Mouse (Mus musculus): Measurements from ENCODE around the gene Ptpro.

Gene Ptpro

DNA sequence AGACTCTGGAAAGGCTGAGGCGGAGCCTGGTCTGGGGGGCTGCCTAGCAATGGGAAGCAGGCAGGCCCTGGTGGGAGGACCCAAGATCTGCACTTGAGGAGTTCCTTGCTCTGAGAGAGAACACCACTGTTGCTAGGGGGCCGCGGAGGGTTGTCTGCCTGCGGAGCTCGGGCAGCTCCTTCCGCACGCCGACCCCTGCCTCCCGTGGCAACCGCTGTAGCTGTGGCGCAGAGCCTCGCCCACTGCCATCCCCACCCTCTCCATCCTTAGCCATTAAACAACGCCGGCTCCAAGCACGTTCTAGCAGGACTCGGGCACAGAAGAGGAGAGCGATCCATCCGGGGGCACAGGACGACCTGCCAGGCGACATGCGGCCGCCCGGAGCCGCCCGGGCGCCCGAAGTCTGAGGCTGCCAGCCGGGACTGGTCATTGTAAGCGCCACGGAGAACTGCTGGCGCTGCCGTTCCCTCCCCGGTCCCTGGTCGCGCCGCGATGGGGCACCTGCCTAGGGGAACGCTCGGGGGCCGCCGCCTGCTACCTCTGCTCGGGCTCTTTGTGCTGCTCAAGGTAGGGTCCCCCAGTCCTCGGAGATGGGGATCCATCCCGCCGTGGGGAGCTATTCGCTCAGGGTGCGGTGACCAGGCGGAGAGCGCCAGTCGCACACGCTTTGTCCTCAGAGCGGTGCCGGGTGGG, at the start of gene Ptpro:
Gene Ptpro, plus strand, starts transcription at position 126 of the 693 bp plus-strand sequence.
- DNase-seq: peak; percentile 4 to 39

DNA sequence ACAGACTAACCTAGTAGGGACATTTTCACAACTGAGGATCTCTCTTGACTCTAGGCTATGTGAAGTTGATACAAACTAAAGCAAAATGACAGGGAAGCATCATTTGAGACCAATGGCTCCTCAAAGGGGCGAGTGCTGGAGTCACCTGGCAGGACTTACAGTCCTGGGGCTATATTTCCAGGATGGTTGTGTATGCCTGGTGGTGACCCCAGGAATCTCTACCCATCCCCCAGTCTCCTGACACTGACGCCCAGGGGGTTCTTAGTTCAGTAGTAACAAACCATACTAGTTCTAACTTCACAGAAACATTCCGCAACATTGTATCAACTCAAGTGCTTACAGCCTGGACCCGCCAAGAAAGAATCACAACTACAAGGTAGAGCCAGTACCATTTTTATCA, 49.5 kb upstream of the Ptpro start:
- DNase-seq: no peak

DNA sequence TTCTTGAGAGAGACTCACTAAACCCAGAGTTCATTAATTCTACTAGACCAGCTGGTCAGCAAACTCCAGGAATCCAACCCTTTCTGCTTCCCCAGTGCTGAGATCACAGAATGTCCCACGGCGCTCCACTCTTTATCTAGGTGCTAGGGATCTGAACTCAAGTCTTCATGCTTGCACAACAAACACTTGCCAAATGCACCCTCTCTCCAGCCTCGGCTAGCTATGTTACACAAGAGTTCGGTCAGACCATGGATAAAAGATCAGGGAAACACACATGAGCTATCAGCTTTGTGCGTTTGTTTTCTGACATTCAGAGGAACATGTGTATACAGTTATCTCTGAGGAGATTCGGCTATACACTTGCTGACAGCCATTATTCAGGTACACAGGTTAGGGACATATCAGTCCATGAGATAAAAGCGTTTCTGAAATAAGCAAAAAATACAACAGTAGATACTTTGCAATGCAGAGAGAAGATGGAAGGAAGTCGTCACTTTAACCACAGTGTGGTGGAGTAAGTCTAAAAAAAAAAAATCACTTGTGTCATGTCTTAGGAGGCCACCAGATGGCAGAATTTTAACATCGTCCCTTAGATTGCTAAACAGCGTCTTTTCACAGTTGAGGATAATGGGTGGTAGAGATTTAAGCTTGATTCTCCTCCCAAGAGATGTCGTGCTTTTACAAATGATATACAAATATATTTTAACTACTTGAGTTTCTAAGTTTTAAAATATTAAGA, 46.3 kb upstream of the Ptpro start:
- DNase-seq: peak in 1 of 2 experiments; percentile 23

DNA sequence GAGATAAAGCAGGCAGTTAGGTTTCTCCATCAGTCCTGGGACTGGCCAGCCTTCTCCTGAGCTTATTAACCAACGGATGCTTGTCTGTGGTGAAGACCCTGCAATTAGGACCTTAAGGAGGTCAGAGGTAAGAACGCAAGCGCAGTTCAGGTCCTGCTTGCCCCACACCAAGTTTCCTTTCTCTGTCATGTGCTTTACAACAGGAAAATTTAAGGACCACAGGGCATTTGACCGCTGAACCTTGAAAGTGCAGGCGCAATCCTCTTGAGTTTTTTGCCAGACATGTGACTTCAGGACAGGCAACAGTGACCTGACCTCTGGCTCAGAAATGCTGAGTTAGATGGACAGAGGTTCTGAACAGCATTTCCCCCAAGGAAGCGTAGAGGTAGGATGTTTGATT, 45.0 kb upstream of the Ptpro start:
- DNase-seq: peak; percentile 51 to 76

DNA sequence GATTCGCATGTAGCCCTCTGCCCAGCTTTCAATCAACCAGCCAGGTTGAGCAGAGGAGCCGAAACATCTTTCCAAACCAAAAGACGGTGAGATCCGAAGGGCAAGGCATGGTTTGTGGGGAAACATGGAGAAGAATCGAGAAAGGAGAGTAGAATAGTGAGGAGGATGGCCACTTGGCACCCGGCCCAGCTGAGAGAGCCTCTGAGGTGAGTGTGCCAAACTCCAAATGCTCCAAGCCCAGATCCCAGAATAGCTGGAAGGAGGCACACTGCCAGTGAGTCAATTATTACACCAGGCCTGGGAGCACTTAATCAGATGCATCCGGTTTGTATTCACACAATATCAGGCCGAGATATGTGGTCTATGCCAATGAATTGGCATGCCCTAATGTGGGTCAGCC, 42.1 kb upstream of the Ptpro start:
- DNase-seq: peak; percentile 93 to 94

DNA sequence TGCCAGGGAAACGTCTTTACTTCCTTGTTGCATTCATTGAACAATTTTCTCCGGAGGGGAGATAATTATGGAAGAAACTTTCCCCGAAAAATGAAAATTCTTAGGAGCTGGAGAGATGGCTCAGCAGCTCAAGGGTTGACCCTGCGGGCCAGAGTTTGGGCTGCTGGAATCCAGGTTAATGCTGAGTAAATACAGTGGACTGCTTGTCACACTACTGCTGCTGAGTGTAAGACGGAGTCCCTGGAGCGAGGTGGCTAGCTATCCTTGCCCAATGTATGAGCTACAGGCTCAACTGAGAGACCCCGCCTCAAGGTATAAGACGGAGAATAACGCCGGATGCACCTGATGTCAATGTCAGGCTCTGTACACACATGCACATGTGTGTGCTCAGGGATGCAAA, 41.1 kb upstream of the Ptpro start:
- DNase-seq: no peak

DNA sequence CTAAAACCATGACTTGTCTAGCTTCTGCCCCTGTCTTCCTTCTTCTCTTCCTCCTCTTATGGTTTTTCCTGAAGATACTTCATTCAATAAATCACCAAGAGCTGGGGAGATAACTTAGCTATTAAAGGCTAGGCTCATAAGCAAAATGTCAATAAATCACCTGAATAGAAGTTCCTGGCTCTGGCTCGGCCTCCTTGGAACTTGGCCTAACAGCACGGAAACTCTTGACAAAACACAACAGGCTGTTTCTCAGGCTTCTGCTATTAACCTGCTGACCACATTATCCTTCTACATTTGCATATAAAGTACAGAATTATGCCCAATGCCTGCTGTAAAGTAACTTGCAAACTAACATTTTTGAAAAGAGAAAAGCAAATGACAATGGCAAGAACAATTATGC, 40.7 kb upstream of the Ptpro start:
- DNase-seq: peak; percentile 43 to 53

DNA sequence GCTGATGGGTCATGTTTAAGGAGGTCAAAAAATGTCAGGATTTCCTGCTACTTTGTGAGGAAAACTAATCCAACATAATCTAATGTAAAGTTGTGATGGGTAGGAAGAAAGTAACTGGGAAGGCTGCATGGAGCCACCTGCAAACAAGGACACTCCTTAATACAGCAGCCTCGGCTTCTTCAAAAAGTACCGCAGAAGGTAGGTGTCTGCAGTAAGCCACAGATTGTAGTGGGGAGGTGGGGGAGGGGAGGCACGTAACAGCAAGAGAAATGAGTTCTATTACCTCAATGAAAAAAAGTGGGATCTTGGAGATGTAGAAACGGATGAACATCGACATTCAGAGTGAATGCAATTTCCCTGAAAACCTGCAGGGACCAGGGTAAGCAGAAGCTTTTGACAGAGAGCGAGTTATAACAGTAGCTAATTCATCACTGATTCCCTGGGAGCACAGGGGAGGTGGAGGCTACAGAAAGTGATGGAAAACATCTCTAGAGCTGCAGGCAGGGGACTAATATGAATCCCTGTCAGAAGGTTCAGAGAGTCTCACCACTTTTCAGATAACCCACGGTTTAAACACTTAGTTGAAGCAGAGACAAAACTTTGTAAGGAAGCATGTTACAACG, 34.2 kb upstream of the Ptpro start:
- no peak for DNase-seq

DNA sequence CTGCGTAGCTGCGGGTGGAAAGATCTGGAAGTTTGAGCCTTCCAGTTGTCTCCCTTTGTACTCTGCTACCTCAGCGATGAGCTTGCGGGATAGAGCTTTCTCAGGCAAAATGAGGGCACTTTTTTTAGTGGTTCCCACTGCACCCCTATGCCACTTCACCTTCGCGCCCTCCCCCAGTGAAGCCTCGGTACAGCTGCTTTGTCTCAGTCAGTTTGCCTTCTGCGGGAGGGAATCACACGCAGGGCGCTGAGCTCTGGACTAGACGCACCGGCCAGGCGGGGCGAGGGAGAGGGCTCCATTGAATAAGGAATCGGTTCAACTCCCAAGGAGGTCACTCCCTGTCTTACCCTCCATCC, 746 bp downstream of the Ptpro start:
- no peak for DNase-seq

DNA sequence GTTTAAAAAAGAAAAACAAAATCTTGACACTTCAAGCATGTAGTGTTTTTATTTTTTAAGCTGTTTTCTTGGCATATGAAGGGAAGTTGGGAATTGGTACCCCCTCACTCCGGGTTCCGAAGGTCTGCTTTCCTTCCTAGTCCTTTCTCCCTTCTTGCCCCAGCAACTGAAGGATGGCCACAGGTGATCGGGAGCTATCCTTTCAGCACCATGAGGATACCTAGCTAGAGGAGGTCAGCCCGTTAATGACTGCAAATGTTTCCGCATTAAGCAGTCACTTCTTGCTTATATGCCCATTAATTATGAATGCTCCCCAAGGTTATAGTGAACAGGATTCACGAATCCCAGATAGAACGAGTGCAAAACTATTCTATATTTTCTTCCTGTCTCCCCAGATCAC, 1.3 kb downstream of the Ptpro start:
- peak in 1 of 2 experiments; percentile 11 for DNase-seq

DNA sequence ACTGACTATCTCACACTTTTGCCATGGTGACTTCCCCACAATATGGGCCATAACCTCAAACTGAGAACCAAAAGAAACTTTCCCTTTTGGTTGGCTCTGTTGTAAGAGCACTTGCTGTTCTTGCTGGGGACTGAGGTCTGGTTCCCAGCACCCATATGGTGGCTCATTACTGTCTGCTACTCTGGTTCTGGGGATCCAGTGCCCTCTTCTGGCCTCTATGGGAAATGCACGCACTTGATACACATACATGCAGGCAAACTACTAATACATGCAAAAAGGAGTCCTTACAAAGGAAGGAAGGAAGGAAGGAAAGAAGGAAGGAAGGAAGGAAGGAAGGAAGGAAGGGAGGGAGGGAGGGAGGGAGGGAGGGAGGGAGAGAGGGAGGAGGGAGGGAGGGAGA, 8.9 kb downstream of the Ptpro start:
- DNase-seq: no peak

DNA sequence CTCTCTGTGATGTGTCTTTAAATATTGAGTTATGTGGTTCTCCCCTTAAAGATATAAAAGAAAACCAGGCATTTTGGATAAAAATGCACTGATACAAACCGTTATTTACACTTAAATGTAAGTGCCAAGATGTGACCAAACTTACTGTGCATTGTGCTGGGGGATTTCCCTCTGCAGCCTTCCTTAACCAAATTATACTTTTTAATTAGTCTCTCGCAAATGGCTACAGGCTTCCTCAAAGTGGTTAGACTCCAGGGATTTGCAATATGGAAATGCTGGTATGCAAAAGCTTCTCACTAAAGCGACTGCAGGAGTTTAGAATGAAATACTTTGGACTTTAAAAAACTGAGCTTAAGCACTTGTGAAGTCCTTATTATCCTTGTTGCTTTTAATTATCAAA, 10.0 kb downstream of the Ptpro start:
- DNase-seq: no peak

DNA sequence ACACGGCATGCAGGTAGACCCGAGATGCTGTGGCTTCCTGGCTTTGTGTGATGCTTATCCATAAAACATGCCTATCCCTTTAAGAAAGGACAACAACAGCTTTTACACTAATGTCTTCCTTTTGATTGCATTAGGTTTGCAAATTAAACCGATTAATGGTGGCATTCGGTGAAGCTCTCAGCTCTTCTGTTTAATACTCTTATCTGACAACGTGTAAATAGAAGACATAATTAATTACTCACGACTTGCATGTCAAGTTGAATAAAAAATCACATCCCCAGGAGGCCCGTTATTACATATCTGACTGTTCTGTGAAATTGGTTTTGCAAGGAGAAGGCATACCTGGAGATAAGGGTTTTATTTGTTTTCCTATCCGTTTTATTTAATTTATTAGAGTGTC, 15.9 kb downstream of the Ptpro start:
- DNase-seq: no peak

DNA sequence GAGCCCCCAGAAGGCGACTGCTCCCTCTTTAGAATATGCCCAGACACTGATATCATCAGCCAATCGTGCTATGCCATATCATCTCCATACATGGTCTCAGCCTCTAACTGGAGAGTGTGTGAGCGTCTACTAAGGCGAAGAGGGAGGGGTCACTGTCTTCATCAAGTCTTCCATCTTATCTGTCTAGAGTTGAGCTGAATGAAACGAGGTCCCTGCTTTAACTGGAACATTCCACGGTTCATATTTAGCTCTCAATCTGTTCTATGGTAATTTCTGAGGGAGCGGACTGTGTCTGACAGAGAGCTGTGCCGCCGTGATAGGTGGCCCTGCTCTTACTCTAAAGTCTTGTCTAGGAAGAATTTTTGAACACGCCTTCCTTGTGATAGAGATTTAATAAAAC, 16.5 kb downstream of the Ptpro start:
- no peak for DNase-seq

DNA sequence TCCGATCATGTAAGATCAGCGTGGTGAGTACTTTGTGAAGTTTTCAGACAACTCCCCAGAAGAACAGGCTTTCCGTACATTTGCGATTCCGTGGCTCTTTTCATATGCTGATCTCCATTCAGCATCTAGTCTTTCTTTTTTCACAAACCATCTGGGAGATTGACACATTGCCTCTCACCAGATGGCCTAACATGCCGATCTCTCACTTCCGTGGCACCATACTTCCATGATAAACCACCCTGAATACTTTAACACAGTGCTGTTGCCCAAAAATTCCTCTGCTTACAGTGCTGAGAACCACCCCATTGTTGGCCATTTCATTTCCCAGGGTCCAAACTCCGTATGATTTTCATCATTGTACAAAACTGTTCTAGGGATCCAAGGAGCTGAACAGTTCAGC, 20.4 kb downstream of the Ptpro start:
- no peak for DNase-seq

DNA sequence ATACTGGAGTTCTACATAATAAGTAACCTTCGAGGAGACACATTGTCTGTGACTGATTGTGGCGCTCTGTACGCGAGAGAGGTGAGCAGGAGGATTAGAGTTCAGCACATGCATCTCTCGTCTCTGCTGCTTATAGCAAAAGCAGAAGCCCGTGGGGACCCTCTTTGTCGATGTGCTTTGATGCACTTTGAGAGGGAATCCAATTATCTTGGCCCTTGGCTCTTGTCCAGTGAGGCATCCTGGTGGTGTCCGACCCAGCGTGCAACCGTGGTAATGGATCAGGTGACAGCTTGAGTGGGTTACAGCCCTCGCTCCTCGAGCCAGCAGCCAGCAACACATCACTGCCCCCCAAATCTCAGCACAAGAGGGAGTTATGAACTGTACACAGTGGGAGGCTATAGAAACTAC, 25.5 kb downstream of the Ptpro start:
- no peak for DNase-seq

DNA sequence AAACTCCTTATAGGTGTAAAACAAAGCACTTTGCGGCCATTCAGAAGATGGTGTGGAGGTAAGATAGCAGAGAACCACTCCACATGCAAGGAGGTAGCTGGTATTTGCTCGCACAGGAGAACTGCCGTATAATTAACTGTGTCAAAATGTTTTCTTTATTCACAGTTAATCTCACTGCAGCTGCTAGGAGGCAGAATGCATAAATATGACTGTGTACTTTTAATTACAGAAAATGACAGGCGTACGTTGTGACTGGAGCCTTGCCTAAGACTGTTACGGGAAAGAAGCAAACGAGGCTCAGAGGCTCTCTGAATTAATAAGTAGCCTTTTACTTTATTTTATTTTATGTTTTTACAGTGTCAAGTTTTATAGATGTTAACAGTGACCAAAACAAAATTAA, 27.5 kb downstream of the Ptpro start:
- DNase-seq: no peak

DNA sequence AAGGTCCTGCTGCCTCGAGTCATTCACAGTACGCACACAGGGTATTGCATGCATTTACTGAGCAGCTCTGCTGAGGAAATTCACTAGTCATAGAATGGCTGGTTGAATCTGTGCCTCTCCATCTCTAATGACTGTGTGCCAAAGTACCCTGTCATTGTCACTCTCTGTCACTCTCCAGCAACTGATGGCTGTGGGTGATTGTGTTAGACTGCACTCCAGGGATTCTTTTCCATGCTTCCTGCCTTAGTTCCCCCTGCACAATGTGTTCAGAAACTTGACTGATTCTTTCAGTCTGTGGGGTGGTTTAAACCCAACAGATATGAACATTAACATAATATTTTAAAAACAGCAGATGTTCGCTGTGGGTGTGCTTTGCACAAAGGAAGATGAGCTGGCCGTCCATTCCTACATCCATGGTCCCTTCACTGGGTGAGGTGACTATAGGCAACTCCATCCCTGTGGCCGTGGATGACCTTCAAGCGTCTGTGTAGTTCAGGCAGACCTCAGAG, 29.5 kb downstream of the Ptpro start:
- DNase-seq: no peak

DNA sequence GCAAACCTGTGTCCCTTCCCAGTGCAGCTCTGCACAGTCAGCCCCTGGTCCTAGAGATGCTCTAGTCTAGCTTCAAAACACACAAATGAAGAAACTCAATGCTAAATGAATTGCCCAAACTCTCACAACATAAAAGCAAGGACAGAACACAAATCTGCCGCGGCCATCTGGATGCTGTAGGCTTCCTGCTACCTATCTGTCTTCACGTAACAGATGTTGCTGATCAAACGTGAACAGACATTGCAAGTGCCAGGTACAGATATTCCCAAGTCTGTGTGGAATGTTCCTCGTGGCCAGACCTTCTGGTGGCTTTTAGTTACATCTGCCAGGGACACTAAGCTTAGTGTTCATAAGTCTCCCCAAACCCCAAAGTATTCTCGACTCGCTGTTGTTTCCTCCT, 29.9 kb downstream of the Ptpro start:
- no peak for DNase-seq

DNA sequence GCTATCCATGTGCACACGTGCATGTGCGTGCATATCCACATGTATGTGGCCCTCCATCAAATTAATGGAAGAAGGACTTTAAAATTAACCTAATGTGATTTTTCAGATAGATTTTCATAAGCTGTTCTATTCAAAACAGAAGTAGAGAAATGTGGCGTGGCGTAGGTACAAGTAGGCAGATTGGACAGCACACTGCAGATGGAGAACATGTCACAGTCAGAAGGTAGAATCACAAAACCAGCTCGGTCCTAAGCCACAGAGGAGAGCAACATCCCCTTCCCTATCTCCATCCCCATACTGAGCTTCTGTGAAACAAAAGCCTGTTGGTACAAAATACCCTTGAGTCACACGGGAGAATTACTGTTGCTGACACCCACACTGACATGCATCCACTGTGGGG, 34.3 kb downstream of the Ptpro start:
- no peak for DNase-seq

DNA sequence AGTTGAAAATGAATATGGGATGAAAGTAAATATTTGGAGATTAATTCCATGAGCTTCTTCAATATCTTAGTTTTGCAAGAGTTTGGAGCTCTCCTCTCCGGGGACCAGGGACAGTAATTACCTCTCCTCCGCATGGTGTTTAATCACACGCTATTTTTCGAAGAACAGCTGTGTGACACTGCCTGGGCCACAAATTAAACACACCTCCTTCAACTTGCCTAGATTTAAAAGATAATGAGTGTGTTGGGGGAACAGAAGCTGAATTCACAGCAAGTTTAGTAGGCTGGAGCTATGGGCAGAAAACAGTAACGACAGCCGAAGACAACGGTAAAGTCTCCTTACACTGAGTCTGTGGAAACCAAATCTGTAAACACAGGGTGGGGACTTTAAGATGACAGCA, 35.7 kb downstream of the Ptpro start:
- no peak for DNase-seq

DNA sequence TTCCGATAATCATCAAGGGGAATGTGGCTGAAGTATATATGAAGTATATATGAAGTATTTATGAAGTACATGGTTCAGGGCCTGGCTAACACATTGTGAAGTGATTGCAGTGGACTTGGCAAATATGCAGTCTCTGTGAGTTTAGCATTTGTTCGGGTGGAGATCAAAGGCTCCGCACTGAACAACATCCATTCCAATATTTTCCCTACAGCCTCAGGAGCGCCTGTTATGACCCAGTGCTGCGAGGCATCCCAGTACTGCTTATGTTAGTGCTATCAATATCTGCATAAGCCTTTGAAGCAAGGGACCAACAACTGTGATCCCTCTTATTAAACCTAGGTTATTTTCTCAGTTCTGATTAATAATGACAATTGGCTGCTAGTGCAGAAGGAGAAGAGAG, 36.1 kb downstream of the Ptpro start:
- DNase-seq: no peak

DNA sequence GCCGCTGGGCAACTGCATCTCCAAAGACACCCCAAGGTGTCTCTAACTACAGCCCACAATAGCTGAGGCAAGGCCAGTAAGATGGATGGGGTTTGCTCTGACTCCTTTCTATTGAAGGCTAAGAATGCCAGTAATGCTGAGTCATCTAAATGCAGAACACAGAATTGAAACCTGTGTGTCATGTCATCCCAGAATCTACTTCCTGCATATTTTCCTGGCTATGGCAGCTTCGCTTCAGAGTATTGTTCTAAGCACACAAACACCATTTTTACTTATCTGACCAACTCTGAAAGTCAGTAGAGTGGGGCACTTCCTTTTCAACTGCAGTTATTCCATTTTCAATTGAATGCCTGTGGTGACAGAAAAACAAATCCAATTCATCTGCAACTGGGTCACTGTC, 40.3 kb downstream of the Ptpro start:
- DNase-seq: no peak

All from kidney, postnatal 25 days (tissue).